Mouse (Mus musculus) heart, adult 2 months (tissue): Measurements from ENCODE around the gene Palm2.

Experiments used
- CTCF ChIP-seq: fragments of 200-600 bp; IDR thresholded peaks from 2 replicates; pipeline ENCODE4 v1.8.1; 2022; ENCODE audit warnings: antibody characterized with exemption, mild to moderate bottlenecking, moderate library complexity
- EP300 ChIP-seq: fragments of 200-500 bp; IDR thresholded peaks from 2 replicates; pipeline ENCODE4 v1.6.1; 2011; ENCODE audit warnings: low read depth, low read length, control low read depth; ENCODE audit not compliant: insufficient read depth
- POLR2A ChIP-seq: fragments of 200-500 bp; IDR thresholded peaks from 2 replicates; pipeline ENCODE4 v1.6.1; 2011; ENCODE audit warnings: mild to moderate bottlenecking, low read depth, low read length, control low read depth; ENCODE audit not compliant: insufficient read depth

DNA sequence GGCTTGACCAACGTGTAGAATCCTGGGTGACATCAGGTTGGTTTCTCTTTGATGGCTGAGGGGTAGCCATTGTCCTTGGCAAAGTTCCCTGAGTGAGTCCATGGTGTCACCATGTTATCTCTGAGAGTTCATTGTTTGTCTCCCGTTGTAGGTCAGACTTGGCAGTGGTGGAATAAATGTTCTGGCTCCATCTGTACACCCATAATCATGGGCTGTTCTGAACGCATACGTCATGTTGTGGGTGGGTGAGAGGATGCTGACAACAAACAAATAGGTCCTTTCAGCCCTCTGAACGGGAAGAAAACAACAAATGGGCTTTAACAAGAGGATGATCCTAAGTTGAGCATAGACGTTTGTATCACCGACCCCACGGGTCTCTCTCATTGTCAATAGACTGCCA lies 5.7 kb upstream of the Palm2 start:
- TF ChIP-seq POLR2A (no peak), EP300 (no peak), CTCF (no peak)
